Mouse (Mus musculus): ENCODE results near the gene Rasl10a.

- TF ChIP-seq CTCF (IDR thresholded peaks at IDR 0.05; ENCODE audit: low read depth, low read length) (no peak), TAL1 (conservative IDR thresholded peaks at IDR 0.05; ENCODE audit: low read depth, low read length) (no peak), POLR2AphosphoS5 (IDR thresholded peaks at IDR 0.05; ENCODE audit: insufficient replicate concordance, low read depth, low read length) (no peak)
Measured at GRCm38 (mm10) chr11:5037146-5037854, 20.6 kb upstream of the Rasl10a start.
